Mouse (Mus musculus) liver, postnatal 0 days (tissue): ENCODE measurements around the gene Szt2.

Experiments
- CTCF ChIP-seq: sonication (generic); IDR thresholded peaks from 2 replicates; pipeline ENCODE4 v1.5.1; 2016; ENCODE audit warnings: antibody characterized with exemption, low read depth
- EP300 ChIP-seq: IDR thresholded peaks from 2 replicates; pipeline ENCODE4 v1.6.1; 2016; ENCODE audit warnings: antibody characterized with exemption, low read depth, mild to moderate bottlenecking

DNA sequence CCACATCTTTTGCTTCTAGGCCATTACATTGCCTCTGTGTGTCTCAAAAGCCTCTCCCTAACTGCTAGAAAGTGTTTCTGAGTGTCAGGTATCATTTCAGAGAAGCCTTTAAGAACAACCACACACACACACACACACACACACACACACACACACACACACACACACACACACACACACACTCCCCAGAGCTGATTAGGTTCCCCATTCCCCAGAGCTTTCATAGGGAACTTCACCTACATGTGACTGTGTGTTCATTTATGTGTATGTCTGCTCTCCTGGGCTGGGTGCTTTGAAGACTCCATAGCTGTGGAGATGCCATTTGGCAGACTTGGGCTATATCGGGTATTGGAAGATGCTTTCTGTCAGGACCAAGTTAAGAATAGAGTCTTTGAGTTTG, 16.3 kb upstream of the Szt2 start:
- TF ChIP-seq EP300: no peak
- TF ChIP-seq CTCF: no peak
